Mouse (Mus musculus): ENCODE results near the gene Crlf3. TPM values are rescaled to one million over a fixed set of nuclear protein-coding genes. Genes with fewer than 3 reads are reported as not detected.

Crlf3 gene
- 10 to 100 TPM; 15.2 TPM for total RNA-seq (2021)

GRCm38 (mm10) chr11:80080826-80081728, at the start of gene Crlf3:
Crlf3 (minus strand) TSS chr11:80080991.
- intact Hi-C loops (cut with DNase I): loop anchor here (1.0 kb wide), 1 partner anchor 39 kb away; no protein-coding TSS in a partner anchor
- DNase-seq (ENCODE audit: low spot score in 2 of 2): peak; percentile 83 to 87

GRCm38 (mm10) chr11:80116411-80116810, 35.6 kb upstream of the Crlf3 start:
- DNase-seq (ENCODE audit: low spot score in 2 of 2): no peak
- intact Hi-C loops (cut with DNase I): no loop called here

- no peak for DNase-seq (ENCODE audit: low spot score in 2 of 2)
- intact Hi-C loops (cut with DNase I): no loop called here
Measured at GRCm38 (mm10) chr11:80104407-80104806, 23.6 kb upstream of the Crlf3 start.

- DNase-seq (ENCODE audit: low spot score in 2 of 2): no peak
- intact Hi-C loops (cut with DNase I): no loop called here
Measured at GRCm38 (mm10) chr11:80101298-80101697, 20.5 kb upstream of the Crlf3 start.

- DNase-seq (ENCODE audit: low spot score in 2 of 2): no peak
- intact Hi-C loops (cut with DNase I): no loop called here
Measured at GRCm38 (mm10) chr11:80098444-80099056, 17.8 kb upstream of the Crlf3 start.

- intact Hi-C loops (cut with DNase I): no loop called here
Measured at GRCm38 (mm10) chr11:80090555-80091164, 9.9 kb upstream of the Crlf3 start.

GRCm38 (mm10) chr11:80089817-80090214, 9.0 kb upstream of the Crlf3 start:
- intact Hi-C loops (cut with DNase I): no loop called here
- no peak for DNase-seq (ENCODE audit: low spot score in 2 of 2)

More at GRCm38 (mm10) chr11:80090555-80091164, 9.9 kb upstream of the Crlf3 start:
- no peak for DNase-seq (ENCODE audit: low spot score in 2 of 2)

GRCm38 (mm10) chr11:80088917-80089816, 8.4 kb upstream of the Crlf3 start, which contains the start of gene Atad5:
Atad5 (plus strand) TSS chr11:80089400.
- intact Hi-C loops (cut with DNase I): no loop called here
- DNase-seq (ENCODE audit: low spot score in 2 of 2): peak; percentile 87 to 89

- DNase-seq (ENCODE audit: low spot score in 2 of 2): peak; percentile 50 to 76
- intact Hi-C loops (cut with DNase I): no loop called here
Measured at GRCm38 (mm10) chr11:80086844-80087243, 6.1 kb upstream of the Crlf3 start.

- DNase-seq (ENCODE audit: low spot score in 2 of 2): no peak
- intact Hi-C loops (cut with DNase I): no loop called here
Measured at GRCm38 (mm10) chr11:80085356-80086055, 4.7 kb upstream of the Crlf3 start.

GRCm38 (mm10) chr11:80081786-80082319, 1.1 kb upstream of the Crlf3 start:
- DNase-seq (ENCODE audit: low spot score in 2 of 2): no peak
- intact Hi-C loops (cut with DNase I): no loop called here

GRCm38 (mm10) chr11:80080381-80080825, 388 bp downstream of the Crlf3 start:
- DNase-seq (ENCODE audit: low spot score in 2 of 2): no peak
- intact Hi-C loops (cut with DNase I): loop anchor here (1.0 kb wide), 1 partner anchor 38 kb away; no protein-coding TSS in a partner anchor

GRCm38 (mm10) chr11:80079751-80080150, 1.0 kb downstream of the Crlf3 start:
- intact Hi-C loops (cut with DNase I): loop anchor here (1.0 kb wide), 1 partner anchor 37 kb away; no protein-coding TSS in a partner anchor
- no peak for DNase-seq (ENCODE audit: low spot score in 2 of 2)

GRCm38 (mm10) chr11:80078831-80079230, 2.0 kb downstream of the Crlf3 start:
- DNase-seq (ENCODE audit: low spot score in 2 of 2): no peak

GRCm38 (mm10) chr11:80077784-80078545, 2.8 kb downstream of the Crlf3 start:
- intact Hi-C loops (cut with DNase I): no loop called here

More at GRCm38 (mm10) chr11:80078831-80079230, 2.0 kb downstream of the Crlf3 start:
- intact Hi-C loops (cut with DNase I): no loop called here

GRCm38 (mm10) chr11:80075608-80076277, 5.0 kb downstream of the Crlf3 start:
- intact Hi-C loops (cut with DNase I): no loop called here
- no peak for DNase-seq (ENCODE audit: low spot score in 2 of 2)

More at GRCm38 (mm10) chr11:80077784-80078545, 2.8 kb downstream of the Crlf3 start:
- DNase-seq (ENCODE audit: low spot score in 2 of 2): no peak

GRCm38 (mm10) chr11:80072365-80072764, 8.4 kb downstream of the Crlf3 start:
- intact Hi-C loops (cut with DNase I): no loop called here
- no peak for DNase-seq (ENCODE audit: low spot score in 2 of 2)

Data from left cerebral cortex, postnatal 36 days (tissue).